Mouse (Mus musculus) heart, adult 9 months (tissue): ENCODE data around the gene Polr3gl.

Experiments
- DNase-seq, 2 experiments: peaks; one replicate each; pipeline ENCODE4 v3.0.0; 2022; ENCODE audit warnings: low spot score in 2 of 2

Gene Polr3gl

DNA sequence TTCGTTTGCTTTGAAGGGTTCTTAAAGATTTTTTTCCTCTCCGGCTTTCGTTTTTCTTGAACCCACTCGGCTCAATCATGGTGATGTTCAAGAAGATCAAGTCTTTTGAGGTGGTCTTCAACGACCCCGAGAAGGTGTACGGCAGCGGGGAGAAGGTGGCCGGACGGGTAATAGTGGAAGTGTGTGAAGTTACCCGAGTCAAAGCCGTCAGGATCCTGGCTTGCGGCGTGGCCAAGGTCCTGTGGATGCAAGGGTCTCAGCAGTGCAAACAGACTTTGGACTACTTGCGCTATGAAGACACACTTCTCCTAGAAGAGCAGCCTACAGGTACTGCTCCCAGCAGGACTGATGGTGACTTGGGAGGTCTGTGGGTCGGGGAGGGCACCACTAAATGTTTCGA is 35.8 kb downstream of the Polr3gl start:
- no peak for DNase-seq

DNA sequence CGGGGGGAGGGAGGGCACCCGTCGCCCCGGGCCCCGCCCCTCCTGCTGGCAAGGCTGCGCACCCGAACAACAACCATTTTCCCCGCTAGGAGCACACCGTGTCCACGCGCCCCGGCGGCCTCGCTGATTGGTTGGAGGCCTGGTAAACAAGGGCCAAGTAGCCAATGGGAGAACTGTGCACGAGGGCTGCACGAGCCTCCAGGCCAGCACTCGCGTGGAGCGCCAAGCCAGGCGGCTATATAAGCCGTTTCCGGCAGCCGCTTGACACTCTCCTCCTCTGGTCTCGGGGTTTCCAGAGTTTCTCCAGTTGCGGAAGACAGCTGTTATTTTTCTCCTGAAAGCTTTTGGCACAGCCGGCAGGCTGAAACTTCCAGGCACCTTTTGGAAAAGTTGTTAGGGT is 36.3 kb downstream of the Polr3gl start, which contains the start of gene Txnip:
TSS of gene Txnip (plus strand) at position 264 of the 400 bp plus-strand sequence.
- DNase-seq, result peak; percentile 100

DNA sequence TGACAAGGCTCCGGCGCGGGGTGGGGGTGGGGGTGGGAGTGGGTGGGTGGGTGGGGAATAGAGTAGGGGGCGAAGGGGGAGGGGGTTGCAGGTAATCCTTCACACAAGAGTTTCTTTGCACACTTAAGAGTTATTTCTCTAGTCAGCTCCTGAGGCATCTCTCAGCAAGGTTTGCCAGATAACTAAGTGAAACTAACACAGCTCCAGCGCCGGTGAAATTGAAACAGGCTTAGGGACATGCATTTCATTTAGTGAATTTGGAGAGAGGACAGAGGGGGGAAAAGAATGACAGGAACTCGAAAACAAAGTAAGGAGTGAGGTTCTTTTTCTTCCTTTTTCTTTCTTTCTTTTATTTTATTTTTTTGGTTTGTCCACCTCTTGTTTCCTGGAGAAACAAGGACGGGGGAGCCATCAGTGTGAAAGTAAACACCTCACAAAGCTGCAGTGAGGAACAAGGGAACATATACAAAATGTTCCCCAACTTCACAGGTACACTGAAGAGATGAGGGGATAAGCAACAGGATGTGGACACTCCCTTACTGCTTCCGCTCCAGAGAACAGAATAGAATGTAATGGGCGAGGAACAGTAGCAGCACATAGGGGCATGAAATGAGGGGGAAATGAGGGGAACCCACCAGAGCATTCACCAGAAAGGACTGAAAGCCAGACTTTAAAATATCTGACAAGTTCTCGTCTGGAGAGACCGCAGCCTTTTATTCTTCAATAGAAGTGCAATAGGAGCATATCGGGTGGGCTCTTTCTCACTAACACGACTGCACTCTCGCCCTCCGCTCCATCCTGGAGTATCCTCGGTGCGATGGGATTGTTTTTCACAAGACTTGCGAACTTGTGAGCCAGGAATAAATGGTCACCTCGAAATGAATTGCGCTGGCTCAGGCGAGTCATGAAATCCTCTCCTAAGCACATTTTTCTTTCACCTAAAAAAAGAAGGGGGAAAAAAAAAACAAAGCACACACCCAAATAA is 37.0 kb downstream of the Polr3gl start:
- DNase-seq, result peak; percentile 48 to 75

DNA sequence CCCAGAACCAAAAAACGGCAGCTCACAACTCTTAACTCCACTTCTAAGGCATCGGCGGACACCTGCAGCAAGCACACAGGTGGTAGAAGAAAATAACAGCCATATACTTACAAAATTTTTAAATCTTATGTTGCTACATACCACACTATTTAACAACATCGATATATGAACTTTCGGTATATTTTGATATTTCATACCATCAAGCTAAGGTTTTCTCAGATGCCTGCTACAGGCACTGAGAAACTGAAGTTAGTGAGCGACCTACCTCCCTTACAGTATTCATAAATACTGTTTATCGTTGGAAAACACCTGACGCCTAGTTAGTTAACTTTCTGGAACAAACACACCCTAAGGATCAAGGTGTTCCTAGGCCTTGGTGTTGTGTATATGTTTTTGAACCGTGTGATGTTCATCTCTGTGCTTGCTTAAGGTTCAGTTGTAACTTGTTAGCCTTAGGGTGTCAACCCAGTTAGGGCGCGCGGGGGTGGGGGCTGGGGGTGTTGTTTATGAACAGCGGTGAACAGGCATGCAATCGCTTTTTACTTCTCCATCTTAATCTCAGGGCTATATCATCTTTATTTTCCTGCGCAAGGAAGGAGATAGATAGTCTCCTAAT is 37.9 kb downstream of the Polr3gl start:
- DNase-seq, result peak in 1 of 2 experiments; percentile 19

DNA sequence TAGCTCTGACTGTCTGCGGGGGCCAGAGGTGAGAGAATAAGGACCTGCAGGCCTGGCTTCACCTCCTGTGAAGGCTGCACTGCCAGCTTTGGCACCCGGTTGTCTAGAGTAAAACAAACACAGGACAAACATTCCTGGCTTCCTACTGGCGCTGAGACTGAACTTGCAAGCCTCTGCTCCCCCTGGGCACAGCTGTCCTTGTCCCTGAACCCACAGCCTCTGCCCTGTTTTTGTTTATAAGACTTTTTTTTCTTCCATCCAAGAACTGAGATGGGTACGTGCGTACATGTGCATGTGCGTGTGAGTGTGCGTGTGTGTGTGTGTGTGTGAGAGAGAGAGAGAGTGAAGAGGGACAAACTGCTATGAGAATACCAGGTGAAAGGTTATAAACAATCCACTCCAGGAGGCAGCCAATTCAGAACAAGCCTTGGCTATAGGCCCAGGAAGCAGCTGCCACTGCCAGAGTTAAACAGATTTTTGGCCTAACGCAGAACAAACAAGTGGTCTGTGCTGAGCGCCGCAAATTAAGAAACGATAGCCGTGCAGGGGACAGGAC is 38.9 kb downstream of the Polr3gl start:
- peak; percentile 93 to 94 for DNase-seq

DNA sequence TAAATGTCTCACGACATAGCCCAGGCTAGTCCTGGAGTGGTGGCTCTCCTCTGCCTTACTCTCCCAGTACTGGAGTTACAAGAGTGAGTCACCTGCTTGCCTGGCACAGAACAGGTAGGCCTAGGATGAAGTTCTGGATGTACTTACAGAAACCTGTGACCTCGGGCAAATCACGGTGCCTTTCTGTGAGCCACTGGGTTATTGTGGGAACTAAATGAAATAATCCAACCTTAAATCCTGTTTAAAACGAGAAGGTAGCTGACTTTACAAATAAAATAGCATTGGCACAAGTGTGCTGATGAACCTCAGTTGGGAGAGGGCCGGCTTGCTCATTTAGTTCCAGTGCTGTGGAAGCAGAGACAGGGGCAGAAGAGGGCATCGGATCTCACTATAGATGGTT is 39.7 kb downstream of the Polr3gl start:
- DNase-seq, result no peak

DNA sequence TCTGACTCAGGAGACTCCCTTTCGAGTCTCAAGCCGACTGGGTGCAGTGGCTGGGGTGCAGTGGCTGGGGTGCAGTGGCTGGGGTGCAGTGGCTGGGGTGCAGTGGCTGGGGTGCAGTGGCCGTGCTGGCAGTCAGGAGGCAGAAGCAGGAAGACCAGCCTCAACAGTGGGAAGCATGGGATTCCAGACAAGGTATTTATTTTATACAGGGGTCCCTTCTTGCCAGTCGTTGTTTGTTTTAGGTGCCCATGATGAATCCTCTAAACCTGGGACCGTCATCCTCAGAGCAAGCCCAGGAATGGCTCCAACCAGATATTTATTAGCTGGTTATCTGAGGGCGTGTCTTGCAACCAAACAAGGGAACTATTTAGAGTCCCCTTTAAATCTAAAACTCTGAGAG is 40.4 kb downstream of the Polr3gl start:
- no peak for DNase-seq

DNA sequence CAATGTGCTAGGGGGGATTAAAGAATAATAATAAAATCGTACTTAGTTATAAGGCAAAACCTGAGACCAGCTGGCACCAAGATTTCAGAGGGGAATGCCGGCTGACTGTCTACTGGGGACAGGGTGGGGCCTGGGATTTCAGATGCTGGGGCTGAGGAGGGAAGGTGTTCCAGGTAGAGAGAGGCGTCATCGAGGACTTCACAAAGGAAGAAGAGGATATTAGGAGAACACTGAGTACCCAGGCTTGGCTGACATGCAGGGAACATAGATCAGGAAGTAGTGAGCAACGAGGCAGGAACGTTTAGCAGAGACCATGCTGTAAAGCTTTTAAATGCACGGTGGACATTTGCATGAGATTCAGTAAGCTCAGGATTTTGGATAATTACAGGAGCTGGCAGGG is 42.1 kb downstream of the Polr3gl start:
- peak; percentile 28 to 56 for DNase-seq

DNA sequence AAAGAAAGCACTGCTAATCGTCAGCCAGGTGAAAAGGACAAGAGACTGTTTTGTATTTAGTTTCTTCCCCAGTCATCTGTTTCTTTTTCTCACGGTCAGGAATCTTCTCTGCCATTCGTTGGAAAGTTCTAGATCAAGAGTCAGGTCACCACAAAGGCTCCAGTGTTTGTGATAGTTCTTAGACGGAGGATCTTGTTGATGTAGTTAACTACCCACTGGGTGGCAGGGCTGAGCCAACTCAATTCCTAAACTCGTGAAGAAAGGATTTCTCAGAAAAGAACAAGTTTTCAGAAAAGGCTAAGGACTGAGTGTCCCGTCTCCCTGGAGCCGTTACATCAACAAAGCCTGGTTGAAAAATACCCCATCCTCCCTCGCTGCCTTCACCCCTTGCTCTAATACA is 42.8 kb downstream of the Polr3gl start:
- peak; percentile 69 to 81 for DNase-seq

DNA sequence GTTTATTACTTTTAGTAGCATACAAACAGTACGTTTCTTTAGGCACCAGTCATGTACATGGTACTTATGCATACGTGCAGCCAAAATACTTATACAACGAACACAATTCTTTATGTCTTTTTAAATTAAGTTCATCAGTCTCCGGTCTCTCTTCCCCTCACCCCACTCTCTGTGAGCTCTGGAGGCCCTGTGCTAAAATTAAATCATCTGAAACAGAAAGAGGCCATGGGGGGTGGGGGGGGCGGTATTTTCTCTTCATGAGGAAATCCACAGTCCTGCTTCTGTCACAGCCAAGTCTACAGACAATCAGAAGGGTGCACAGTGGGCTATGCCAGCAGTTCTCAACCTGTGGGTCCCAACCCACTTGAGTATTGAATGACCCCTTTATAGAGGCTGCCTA is 44.6 kb downstream of the Polr3gl start:
- no peak for DNase-seq

DNA sequence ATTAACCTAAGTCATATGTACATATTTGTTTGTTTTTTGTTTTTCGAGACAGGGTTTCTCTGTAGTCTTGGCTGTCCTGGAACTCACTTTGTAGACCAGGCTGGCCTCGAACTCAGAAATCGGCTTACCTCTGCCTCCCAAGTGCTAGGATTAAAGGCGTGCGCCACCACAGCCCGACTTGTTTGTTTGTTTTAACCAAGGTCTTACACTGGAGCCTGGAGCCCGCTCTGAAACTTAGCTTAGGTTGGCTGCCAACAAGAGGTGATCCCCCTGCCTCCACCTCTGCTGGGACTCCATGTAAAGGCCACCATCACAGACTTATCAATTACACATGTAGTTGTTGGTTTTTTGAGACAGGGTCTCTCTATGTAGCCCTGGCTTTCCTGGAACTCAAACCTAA is 45.2 kb downstream of the Polr3gl start:
- no peak for DNase-seq

DNA sequence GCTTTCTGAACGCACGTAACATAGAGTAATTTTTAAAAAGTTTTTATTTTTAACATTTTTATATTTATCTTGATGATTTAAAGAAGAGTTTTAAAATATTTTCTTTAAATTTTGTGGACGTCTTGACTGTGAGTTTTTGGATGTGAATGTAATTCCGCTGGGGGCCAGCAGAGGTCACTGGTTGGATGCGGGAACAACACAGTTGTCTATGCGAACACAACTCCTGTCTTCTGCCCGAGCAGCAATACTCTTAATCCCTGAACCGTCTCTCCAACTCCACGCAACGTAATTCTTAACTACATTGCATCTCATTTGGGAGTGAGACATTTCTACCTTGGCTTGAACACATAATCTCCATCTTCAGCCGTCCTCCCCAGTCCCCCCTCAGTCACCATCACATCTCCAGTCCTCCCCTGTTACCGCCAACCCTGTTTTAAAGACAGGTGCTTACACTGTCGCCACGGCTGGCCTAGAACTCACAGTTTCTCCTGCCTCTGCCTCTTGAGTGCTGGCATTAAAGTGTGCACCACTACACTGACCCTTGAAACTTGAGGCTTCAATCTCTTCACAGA is 46.5 kb downstream of the Polr3gl start:
- no peak for DNase-seq

DNA sequence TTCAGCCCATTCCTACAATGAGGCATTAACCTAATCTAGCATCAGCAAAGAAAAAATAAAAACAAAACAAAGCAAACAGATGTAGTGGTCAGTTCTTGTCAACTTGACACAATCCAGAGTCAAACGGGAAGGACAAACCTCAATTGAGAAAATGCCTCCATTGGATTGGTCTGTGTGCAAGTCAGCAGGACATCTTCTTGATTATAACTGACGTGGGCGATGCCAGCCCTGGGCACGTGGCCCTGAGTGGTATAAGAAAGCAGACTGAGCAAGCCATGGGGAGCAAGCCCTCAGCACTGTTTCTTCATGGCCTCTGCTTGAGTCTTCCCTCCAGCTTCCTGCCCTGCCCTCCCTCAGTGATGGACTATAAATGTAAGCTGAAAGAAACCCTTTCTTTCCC is 47.1 kb downstream of the Polr3gl start:
- no peak for DNase-seq

DNA sequence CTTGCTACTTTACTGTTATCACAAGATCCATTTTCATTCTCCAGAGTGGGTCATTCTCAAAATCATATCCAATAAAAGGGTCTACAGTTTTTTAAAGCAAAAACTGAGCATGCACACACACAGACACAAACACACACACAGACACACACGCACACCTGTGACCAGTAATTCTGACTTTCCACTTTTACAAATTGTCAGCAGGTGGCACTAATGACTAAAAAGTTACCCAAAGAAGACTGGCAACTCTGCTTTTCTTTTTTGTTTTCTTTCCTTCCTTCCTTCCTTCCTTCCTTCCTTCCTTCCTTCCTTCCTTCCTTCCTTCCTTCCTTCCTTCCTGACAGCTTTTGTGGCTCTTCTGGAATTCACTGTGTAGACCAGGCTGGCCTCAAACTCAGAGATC is 48.4 kb downstream of the Polr3gl start:
- DNase-seq, result no peak

DNA sequence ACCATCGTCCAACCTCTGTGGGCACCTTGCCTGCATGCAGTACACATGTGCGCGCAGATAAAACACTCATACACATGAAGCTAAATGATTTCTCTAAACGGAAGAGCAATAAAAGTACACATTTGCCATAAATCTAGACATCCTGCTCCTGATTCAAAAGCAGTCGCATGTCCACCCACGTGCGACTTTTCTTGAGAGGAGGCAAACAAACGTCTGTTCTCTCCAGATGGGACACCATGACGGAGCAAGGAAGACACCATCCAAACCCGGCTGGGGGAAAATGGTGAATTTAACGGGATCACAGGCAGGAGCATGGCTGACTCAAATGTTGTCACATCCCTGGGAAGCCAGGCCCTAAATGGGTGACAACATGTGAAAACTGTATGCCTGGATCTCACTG is 50.6 kb downstream of the Polr3gl start:
- no peak for DNase-seq

DNA sequence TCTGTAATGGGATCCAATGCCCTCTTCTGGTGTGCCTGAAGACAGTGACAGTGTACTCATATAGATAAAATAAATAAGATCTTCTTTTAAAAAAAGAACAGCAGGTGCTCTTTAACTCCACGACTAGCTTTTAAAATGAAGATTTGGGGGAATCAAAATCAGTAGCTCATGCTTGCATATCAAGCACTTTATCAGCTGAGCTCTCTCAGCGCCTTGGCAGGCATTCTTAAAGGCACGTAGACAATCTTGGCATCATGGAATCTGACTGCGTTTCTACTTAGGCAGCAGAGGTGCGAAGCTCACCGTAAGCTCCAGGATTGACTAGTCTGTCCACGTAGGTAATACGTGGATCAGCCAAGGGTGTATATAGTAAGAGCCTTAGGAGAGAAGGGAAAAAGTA is 51.4 kb downstream of the Polr3gl start:
- no peak for DNase-seq

DNA sequence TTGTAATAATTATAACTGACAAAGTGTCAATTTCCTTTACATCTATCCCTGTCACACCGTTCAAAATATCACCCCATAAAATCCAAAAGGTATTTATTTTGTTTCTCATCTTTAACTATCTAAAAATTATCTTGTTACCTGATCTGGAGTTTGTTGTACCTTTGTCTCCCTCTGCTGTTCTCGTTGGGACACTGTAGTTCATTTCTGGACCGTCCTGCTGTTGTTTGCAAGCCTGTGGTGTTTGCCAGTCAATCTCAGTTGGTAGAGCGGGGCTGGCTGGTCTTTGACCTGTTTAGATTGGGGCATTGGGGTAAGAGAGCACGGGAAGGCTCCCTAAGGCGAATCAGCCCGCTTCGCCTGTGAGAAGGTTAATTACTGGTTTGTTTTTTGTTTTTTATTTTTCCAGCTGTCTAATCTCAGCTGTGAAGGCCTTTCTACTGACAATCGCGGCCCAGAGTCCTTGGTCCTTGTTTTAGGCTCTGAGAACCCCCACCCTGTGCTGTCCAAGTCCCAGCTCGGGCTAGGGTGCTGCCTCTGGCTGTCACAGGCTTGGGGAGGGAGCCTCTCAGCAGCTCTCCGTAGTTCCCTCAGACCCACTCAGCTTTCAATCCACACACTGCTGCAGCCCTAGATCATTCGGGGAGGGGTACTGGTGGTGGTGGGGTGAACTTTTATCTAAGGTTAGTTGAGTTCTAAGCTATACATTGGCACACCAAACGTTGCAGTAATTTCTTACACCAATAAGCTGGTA is 52.5 kb downstream of the Polr3gl start:
- DNase-seq, result no peak

DNA sequence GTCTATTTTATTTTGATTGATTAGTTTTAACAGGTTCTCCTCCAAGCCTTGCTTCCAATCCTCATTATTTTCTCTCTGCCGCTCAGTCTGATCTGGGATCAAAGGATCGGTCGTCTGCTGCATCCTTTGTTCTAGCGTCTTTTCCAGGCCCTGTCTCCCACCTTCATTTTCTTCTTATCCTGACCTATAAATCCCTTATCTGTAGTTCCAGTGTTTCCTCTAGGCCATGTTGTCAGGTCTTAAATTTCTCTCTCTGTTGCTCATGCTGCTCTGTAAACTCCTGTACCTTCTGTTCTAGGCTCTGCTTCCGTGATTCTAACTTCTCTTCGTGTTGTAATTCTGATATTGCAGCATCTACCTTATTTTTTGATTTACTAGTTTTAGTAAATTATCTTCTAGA is 53.2 kb downstream of the Polr3gl start:
- DNase-seq, result no peak

DNA sequence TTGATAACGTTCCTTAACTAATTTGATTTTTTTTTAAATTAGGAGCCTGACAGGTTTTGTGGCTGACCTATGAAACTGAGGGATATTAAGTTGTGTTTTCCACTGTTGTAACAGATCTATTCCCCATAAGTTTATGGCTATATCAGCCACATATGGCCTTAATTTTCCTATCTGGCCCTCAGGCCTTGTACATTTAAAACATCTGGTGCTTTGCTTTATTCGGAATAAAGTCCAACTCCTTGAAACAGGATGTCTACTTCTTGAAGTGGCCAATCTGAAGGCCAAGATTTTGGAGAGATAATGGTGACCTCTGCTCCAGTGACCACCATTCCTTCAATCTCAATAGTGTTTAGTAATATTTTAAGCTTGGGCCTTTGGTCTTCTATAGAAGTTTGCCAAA is 54.7 kb downstream of the Polr3gl start:
- DNase-seq, result no peak

DNA sequence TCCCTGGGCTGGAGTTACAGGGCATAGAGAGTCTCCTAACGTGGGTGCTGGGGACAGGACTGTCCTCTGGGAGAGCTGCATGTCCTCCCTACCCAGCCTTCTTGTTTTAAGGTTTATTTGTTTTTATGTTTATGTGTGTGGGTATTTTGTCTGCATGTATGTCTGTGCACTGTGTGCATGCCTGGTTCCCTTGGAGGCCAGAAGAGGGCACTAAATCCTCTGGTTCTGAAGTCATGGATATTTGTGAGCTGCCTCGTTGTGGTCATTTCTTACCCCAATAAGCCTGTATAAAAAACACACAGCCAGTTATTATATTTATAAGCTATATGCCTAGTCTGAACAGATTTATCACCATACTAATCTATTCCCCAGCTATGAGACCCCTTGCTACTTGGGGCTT is 59.7 kb downstream of the Polr3gl start:
- DNase-seq, result no peak

DNA sequence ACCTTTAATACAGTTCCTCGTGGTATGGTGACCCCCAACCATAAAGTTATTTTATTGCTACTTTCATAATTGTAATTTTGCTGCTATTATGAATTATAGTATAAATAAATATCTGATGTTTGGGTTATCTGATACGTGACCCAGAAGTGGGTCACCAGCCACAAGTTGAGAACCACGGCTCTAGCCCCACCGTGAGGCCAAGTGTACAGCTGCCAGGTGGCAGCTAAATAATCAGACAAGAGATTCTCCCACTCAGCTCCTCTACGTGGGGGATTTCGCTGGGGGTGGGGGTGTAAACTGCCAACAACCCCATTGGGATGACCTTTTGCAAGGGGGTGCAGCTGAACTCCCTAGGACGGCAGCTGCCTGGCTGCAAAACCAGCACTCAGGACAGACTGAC is 61.9 kb downstream of the Polr3gl start:
- no peak for DNase-seq

DNA sequence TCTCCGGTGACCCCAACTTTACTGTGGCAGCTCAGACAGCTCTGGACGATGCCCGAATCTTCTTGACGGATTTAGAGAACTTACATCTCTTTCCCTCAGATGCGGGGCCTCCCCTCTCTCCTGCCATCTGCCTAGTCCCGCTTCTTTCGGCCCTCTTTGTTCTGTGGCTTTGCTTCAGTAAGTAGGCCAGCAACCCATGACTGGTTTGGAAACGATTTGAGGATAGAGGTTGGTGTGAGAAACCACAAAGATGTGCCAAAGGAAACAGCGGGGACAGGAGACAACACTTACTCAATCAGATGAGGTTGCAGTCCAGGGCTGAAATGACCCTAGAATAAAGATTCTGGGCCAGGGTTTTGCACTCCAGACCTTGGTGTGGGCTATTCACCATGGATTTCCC is 65.5 kb downstream of the Polr3gl start:
- DNase-seq, result no peak
